Mouse (Mus musculus): ENCODE data around the gene Slc35f1.

DNA sequence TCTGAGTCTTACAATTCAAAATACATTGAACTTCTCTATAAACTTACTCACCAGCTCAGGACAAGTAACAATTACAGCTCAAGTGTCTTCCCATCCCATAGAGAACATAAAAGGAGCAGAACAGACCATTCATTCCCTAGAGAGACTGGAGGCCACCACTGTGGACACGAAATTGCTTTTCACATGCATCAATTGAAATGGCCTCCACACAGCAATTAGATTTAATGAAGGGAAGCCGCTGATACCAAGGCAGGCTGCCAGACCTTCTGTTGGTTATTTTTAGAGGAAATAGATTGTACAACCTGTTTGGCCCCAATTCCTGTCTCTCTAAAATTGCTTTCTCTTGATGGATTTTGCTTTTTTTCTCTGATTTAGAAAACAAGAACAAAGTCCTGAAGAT, 150.5 kb downstream of the Slc35f1 start:
- no peak for TF ChIP-seq CTCF (IDR thresholded peaks at IDR 0.05; ENCODE audit: low read depth)
- TF ChIP-seq EP300 (IDR thresholded peaks at IDR 0.05; ENCODE audit: low read depth) = no peak

Data from liver, embryonic 14.5 days (tissue).